Mouse (Mus musculus) heart, adult 2 months (tissue): ENCODE measurements around the gene Ubald2.

Experiments
- CTCF ChIP-seq: fragments of 200-600 bp; IDR thresholded peaks from 2 replicates; pipeline ENCODE4 v1.8.1; 2022; ENCODE audit warnings: antibody characterized with exemption, mild to moderate bottlenecking, moderate library complexity
- POLR2A ChIP-seq: fragments of 200-500 bp; IDR thresholded peaks from 2 replicates; pipeline ENCODE4 v1.6.1; 2011; ENCODE audit warnings: mild to moderate bottlenecking, low read depth, low read length, control low read depth; ENCODE audit not compliant: insufficient read depth

GRCm38 (mm10) chr11:116384171-116384570 is 49.7 kb upstream of the Ubald2 start:
- TF ChIP-seq POLR2A (no peak), CTCF (no peak)
